Mouse (Mus musculus) stomach, postnatal 0 days (tissue): Measurements from ENCODE around the gene Tom1l2.

ENCODE experiments used
- CTCF ChIP-seq: IDR thresholded peaks from 2 replicates; pipeline ENCODE4 v1.5.1; 2016; ENCODE audit warnings: antibody characterized with exemption, low read depth, mild to moderate bottlenecking, moderate library complexity
- EP300 ChIP-seq: optimal IDR thresholded peaks from 2 replicates; pipeline ENCODE3; 2016; ENCODE audit warnings: antibody characterized with exemption

DNA sequence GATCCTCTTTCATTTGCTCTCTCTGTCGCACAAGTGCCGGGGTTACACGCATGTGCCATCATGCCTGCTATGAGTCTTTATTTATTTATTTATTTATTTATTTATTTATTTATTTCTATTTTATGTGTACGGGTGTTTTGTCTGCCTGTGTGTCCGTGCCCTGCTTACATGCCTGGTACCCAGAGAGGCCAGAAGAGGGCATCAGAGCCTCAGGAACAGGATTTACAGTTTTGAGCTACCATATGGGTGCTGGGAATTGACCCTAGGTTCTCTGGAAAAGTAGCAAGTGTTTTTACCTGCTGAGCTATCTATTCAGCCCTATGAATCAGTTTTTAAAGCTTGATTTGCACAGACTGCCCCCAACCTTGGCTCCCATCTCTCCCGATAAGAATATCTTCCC lies 30.8 kb upstream of the Tom1l2 start:
- TF ChIP-seq CTCF (peak; percentile 23; the same call in 1 of the 2 replicates), EP300 (no peak)
